Mouse (Mus musculus) heart, adult 2 months (tissue): ENCODE measurements around the gene Lyl1. TPM values are rescaled to one million over a fixed set of nuclear protein-coding genes. Genes with fewer than 3 reads are reported as not detected.

Source experiments
- DNase-seq, 2 experiments: peaks; one replicate each; pipeline ENCODE4 v3.0.0; 2021
- H3K27ac ChIP-seq: fragments of 200-600 bp; 2 replicates; pipeline ENCODE4 v1.8.1; 2022
- H3K27me3 ChIP-seq: fragments of 200-500 bp; 2 replicates; pipeline ENCODE4 v1.6.1; 2012; ENCODE audit warnings: mild to moderate bottlenecking, low read length, inconsistent platforms, mixed read lengths; ENCODE audit not compliant: control insufficient read depth, insufficient read depth
- H3K36me3 ChIP-seq: fragments of 200-500 bp; 2 replicates; pipeline ENCODE4 v1.6.1; 2012; ENCODE audit warnings: low read length, inconsistent platforms; ENCODE audit not compliant: control insufficient read depth, insufficient read depth
- H3K4me1 ChIP-seq: fragments of 200-500 bp; 2 replicates; pipeline ENCODE4 v1.6.1; 2011; ENCODE audit warnings: low read length; ENCODE audit not compliant: control insufficient read depth, insufficient read depth
- H3K4me3 ChIP-seq: fragments of 200-600 bp; 2 replicates; pipeline ENCODE4 v1.8.1; 2022
- H3K79me2 ChIP-seq: fragments of 200-500 bp; replicated peaks from 2 replicates; pipeline ENCODE4 v1.6.1; 2012; ENCODE audit warnings: mild to moderate bottlenecking, inconsistent platforms, low read length, moderate library complexity, mixed read lengths; ENCODE audit not compliant: control insufficient read depth, insufficient read depth
- H3K9ac ChIP-seq: fragments of 200-500 bp; 2 replicates; pipeline ENCODE4 v1.6.1; 2012; ENCODE audit warnings: low read depth, mild to moderate bottlenecking, control low read depth, inconsistent platforms, low read length, mixed read lengths
- CTCF ChIP-seq: fragments of 200-600 bp; IDR thresholded peaks from 2 replicates; pipeline ENCODE4 v1.8.1; 2022; ENCODE audit warnings: antibody characterized with exemption, mild to moderate bottlenecking, moderate library complexity
- EP300 ChIP-seq: fragments of 200-500 bp; IDR thresholded peaks from 2 replicates; pipeline ENCODE4 v1.6.1; 2011; ENCODE audit warnings: low read depth, low read length, control low read depth; ENCODE audit not compliant: insufficient read depth
- POLR2A ChIP-seq: fragments of 200-500 bp; IDR thresholded peaks from 2 replicates; pipeline ENCODE4 v1.6.1; 2011; ENCODE audit warnings: mild to moderate bottlenecking, low read depth, low read length, control low read depth; ENCODE audit not compliant: insufficient read depth
- WGBS: fragments of 180-500 bp; shearing (Covaris S2); methylation state at CpG from one replicate; pipeline ENCODE4 v1.1.7; 2018; 5-methylcytosine and 5-hydroxymethylcytosine counted together
- intact Hi-C: fragments of 180-260 bp; cut with DNase I; formaldehyde crosslinking; loops from one replicate; pipeline ENCODE4 v1.15.1; 2025
- polyA plus RNA-seq: library from polyadenylated mRNA; depleted of rRNA; stranded (reverse); fragments of >200 nt; gene quantifications from 2 replicates; pipeline ENCODE4 v1.2.3, GENCODE M21; 2012
- total RNA-seq, 2 experiments: library from RNA; stranded (reverse); gene quantifications; 2 replicates each; pipeline ENCODE4 v1.2.3; 2021

The Lyl1 gene
- total and polyA plus RNA-seq, 3 experiments, result 3.0 to 7.7 (median 3.7) TPM

GRCm38 (mm10) chr8:84733959-84734358, 32.7 kb downstream of the Lyl1 start:
- no peak for TF ChIP-seq POLR2A
- TF ChIP-seq EP300, result no peak
- 65% methylated on average over 6 of the region's 6 CpGs for WGBS
- Histone ChIP-seq H3K79me2 (no peaks in the 10 kb centered on the region; the same call in 1 of the 2 replicates), H3K36me3 (peaks cover 10% of the 10 kb centered on the region), H3K27ac (peak overlapping the region; percentile 89), H3K4me1 (peaks cover 60% of the 10 kb centered on the region), H3K9ac (no peak overlapping the region), H3K4me3 (no peak overlapping the region), H3K27me3 (no peaks in the 10 kb centered on the region)
- intact Hi-C loops, result no loop called here
- no peak for DNase-seq

DNA sequence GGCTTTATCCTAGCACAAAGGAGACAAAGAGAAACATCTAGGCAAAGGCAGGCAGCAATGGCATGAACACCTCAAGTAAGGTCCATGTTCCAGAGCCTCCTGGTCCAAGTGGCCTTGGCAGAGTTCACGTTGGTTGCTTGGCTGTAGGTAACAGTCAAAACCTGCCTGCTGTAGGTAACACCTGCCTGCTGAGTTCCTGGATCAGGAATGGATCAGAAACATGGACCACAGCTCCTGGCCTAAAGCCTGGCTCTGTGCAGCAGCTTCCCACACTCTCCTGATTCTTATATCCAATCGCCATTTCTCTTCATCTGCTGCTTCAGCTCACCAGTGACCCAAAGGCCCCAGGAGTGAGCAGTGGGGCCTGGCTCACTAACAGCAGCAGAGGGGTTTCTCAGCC, 33.4 kb downstream of the Lyl1 start:
- TF ChIP-seq CTCF (no peak), POLR2A (no peak), EP300 (no peak)
- intact Hi-C loops, result no loop called here

DNA sequence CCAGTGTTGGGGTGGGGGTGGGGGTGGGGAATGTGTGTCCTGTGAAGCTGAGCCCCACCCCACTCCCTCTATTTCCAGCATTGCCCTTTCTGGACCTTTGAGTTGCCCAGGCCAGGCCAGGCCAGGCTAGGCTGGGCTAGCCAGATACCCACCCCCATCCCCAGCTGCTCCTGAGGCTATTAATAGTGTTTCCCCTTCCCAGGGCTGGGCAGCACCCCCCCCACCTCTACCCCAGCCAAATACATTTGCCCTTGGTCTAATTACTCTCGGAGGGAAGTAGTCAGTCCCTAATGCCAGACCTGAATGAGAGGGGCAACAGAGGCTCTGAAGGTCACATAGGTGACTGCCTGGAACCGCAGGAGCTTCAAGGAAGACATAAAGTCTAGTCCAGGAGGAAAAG, 34.3 kb downstream of the Lyl1 start:
- H3K36me3 ChIP-seq, result peaks cover 10% of the 10 kb centered on the region
- peak overlapping the region; percentile 89 for H3K27ac ChIP-seq
- peak overlapping the region; percentile 43 for H3K9ac ChIP-seq
- peak in 1 of 2 experiments; percentile 68 for DNase-seq
- H3K27me3 ChIP-seq, result no peaks in the 10 kb centered on the region
- no peak overlapping the region for H3K4me3 ChIP-seq
- TF ChIP-seq POLR2A (peak; percentile 39; the same call in 1 of the 2 replicates), EP300 (no peak)
- intact Hi-C loops, result no loop called here
- peaks cover 56% of the 10 kb centered on the region for H3K4me1 ChIP-seq
- 40% methylated on average over 2 of the region's 2 CpGs for WGBS
- no peaks in the 10 kb centered on the region; the same call in 1 of the 2 replicates for H3K79me2 ChIP-seq

More for the DNA sequence above, 33.4 kb downstream of the Lyl1 start:
- Histone ChIP-seq H3K9ac (no peak overlapping the region), H3K4me3 (no peak overlapping the region), H3K27me3 (no peaks in the 10 kb centered on the region), H3K36me3 (peaks cover 10% of the 10 kb centered on the region), H3K79me2 (no peaks in the 10 kb centered on the region; the same call in 1 of the 2 replicates), H3K27ac (peak overlapping the region; percentile 89), H3K4me1 (peaks cover 60% of the 10 kb centered on the region)
- no peak for DNase-seq
- WGBS, result 70% methylated on average over 2 of the region's 2 CpGs

GRCm38 (mm10) chr8:84736521-84736920, 35.3 kb downstream of the Lyl1 start:
- 87% methylated on average over 4 of the region's 4 CpGs for WGBS
- H3K4me3 ChIP-seq, result no peak overlapping the region
- no peak for TF ChIP-seq POLR2A
- H3K4me1 ChIP-seq, result peaks cover 56% of the 10 kb centered on the region
- no peaks in the 10 kb centered on the region; the same call in 1 of the 2 replicates for H3K79me2 ChIP-seq
- intact Hi-C loops, result loop anchor here (2.0 kb wide), 1 partner anchor 64 kb away; the partner anchor contains the start of gene Nfix
- H3K27ac ChIP-seq, result peak overlapping the region; percentile 89
- H3K36me3 ChIP-seq, result peaks cover 8% of the 10 kb centered on the region
- no peak for DNase-seq
- peak overlapping the region; percentile 43; the same call in 1 of the 2 replicates for H3K9ac ChIP-seq
- H3K27me3 ChIP-seq, result no peaks in the 10 kb centered on the region

GRCm38 (mm10) chr8:84737608-84738007, 36.4 kb downstream of the Lyl1 start:
- WGBS, result 7% methylated on average over 16 of the region's 16 CpGs
- TF ChIP-seq POLR2A (no peak), EP300 (peak; percentile 89)
- DNase-seq, result peak; percentile 86 to 87
- intact Hi-C loops, result loop anchor here (1.0 to 2.0 kb wide), 3 partner anchors 28 to 75 kb away; partner anchors contain the start of gene Nfix
- Histone ChIP-seq H3K27ac (peak overlapping the region; percentile 89), H3K9ac (peak overlapping the region; percentile 26), H3K4me1 (peaks cover 49% of the 10 kb centered on the region), H3K27me3 (no peaks in the 10 kb centered on the region), H3K79me2 (no peaks in the 10 kb centered on the region; the same call in 1 of the 2 replicates), H3K4me3 (0 out of 2 replicates have a peak overlapping the region, but pooled peaks have one; percentile 11), H3K36me3 (peaks cover 1% of the 10 kb centered on the region)

GRCm38 (mm10) chr8:84738266-84738665, 37.0 kb downstream of the Lyl1 start:
- H3K9ac ChIP-seq, result peak overlapping the region; percentile 19; the same call in 1 of the 2 replicates
- no peak for TF ChIP-seq EP300
- TF ChIP-seq POLR2A, result no peak
- no peak for TF ChIP-seq CTCF

More at GRCm38 (mm10) chr8:84738266-84738665, 37.0 kb downstream of the Lyl1 start:
- peaks cover under 1% of the 10 kb centered on the region; the same call in 1 of the 2 replicates for H3K79me2 ChIP-seq
- H3K4me3 ChIP-seq, result no peak overlapping the region
- peaks cover 47% of the 10 kb centered on the region for H3K4me1 ChIP-seq
- DNase-seq, result no peak
- intact Hi-C loops, result no loop called here
- no peaks in the 10 kb centered on the region; the same call in 1 of the 2 replicates for H3K36me3 ChIP-seq
- H3K27ac ChIP-seq, result peak overlapping the region; percentile 89
- H3K27me3 ChIP-seq, result no peaks in the 10 kb centered on the region
- 50% methylated on average over 10 of the region's 10 CpGs for WGBS
